Mouse (Mus musculus) embryonic stem cell, embryonic (primary cell): ENCODE measurements around the gene Syde2.
"Not testable (repeated sequence)": the region's sequence is repeated elsewhere in the genome, so short reads cannot be mapped to it uniquely, and the experiment has no call there.

Experiments
- CTCF ChIA-PET, 4 experiments: fragments of 300-600 bp in 2 of 4; fragments of 350-600 bp in 2 of 4; sonication (Branson Sonifier 250); formaldehyde crosslinking; loops; one replicate each; lab custom pipeline; 2022; ENCODE audit warnings: inconsistent platforms in 2 of 4; lab: Charles Lee
- POLR2A ChIA-PET, 4 experiments: fragments of 300-600 bp in 2 of 4; fragments of 350-600 bp in 2 of 4; sonication (Branson Sonifier 250); formaldehyde crosslinking; loops; one replicate each; lab custom pipeline; 2022; ENCODE audit warnings: antibody characterized with exemption in 4 of 4, inconsistent platforms in 1 of 4; lab: Charles Lee

The Syde2 gene

GRCm38 (mm10) chr3:145962411-145962810 is 25.3 kb upstream of the Syde2 start:
- CTCF ChIA-PET = interaction anchor here in 3 of 4 experiments (0.6 to 2.8 kb wide), 5 partner anchors 12 to 224 kb away, joined by 4 to 8 read pairs (median 6); no protein-coding TSS in a partner anchor

GRCm38 (mm10) chr3:145963101-145964017 is 24.3 kb upstream of the Syde2 start:
- CTCF ChIA-PET = interaction anchor here in 3 of 4 experiments (0.7 to 2.8 kb wide), 8 partner anchors 11 to 215 kb away, joined by 3 to 8 read pairs (median 4); partner anchors contain the start of gene 2410004B18Rik (in 1 of the 3)

More at GRCm38 (mm10) chr3:145962411-145962810, 25.3 kb upstream of the Syde2 start:
- POLR2A ChIA-PET = interaction anchor here (0.7 to 2.9 kb wide), 8 partner anchors 9 to 70 kb away, joined by 3 to 23 read pairs (median 6); partner anchors contain the start of gene Syde2 (in 1 of the 4)

DNA sequence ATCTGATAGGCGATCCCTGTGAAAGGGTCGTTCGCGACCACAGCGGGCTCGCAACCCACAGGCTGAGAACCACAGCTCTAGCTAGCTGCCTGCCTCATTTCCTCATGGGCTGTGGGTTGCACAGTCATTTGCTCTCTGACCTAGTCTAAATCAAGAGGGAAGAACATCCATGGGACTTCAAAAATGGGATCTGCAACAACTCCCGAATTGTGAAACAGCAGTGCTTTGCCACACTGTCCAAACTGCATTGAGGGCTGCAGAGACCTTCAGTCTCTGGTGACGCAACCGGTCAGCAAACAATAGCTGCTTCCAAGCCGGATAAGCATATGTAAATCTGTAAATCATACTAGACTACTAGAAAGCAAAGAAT is 23.7 kb upstream of the Syde2 start:
- ChIA-PET CTCF (interaction anchor here in 3 of 4 experiments (0.6 to 2.8 kb wide), 8 partner anchors 12 to 894 kb away, joined by 3 to 8 read pairs (median 4); partner anchors contain the start of gene 2410004B18Rik (in 1 of the 3)), POLR2A (interaction anchor here in 3 of 4 experiments (0.9 to 5.0 kb wide), 16 partner anchors 9 to 314 kb away, joined by 3 to 23 read pairs (median 5); partner anchors contain the start of genes Syde2 (in 2 of the 3), 2410004B18Rik (in 1 of the 3) and Ccn1 (in 1 of the 3))

More at GRCm38 (mm10) chr3:145963101-145964017, 24.3 kb upstream of the Syde2 start:
- POLR2A ChIA-PET = interaction anchor here in 3 of 4 experiments (0.7 to 5.0 kb wide), 19 partner anchors 8 to 231 kb away, joined by 3 to 23 read pairs (median 5); partner anchors contain the start of genes Syde2 (in 2 of the 3) and 2410004B18Rik (in 1 of the 3)

GRCm38 (mm10) chr3:145964473-145964872 is 23.2 kb upstream of the Syde2 start:
- POLR2A ChIA-PET = interaction anchor here in 3 of 4 experiments (0.6 to 5.0 kb wide), 16 partner anchors 9 to 314 kb away, joined by 3 to 23 read pairs (median 5); partner anchors contain the start of genes Syde2 (in 2 of the 3), 2410004B18Rik (in 1 of the 3) and Ccn1 (in 1 of the 3)
- CTCF ChIA-PET = interaction anchor here in 2 of 4 experiments (0.6 to 2.8 kb wide), 7 partner anchors 12 to 893 kb away, joined by 3 to 8 read pairs (median 4); partner anchors contain the start of gene 2410004B18Rik (in 1 of the 2)

DNA sequence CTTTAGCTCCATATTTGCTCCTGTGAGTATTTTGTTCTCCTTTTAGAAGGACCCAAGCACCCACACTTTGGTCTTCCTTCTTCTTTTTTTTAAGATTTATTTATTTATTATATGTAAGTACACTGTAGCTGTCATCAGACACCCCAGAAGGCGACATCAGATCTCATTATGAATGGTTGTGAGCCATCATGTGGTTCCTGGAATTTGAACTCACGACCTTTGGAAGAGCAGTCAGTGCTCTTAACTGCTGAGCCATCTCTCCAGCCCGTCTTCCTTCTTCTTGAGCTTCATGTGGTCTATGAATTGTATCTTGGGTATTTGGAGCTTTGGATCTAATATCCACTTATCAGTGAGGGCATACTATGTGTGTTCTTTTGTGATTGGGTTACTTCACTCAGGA is 22.1 kb upstream of the Syde2 start:
- CTCF ChIA-PET = not testable (repeated sequence)
- POLR2A ChIA-PET = interaction anchor here in 2 of 4 experiments (0.8 to 5.0 kb wide), 5 partner anchors 13 to 38 kb away, joined by 3 to 23 read pairs (median 3); partner anchors contain the start of gene Syde2 (in 1 of the 2)

- ChIA-PET POLR2A (interaction anchor here in 3 of 4 experiments (0.6 to 5.0 kb wide), 6 partner anchors 12 to 98 kb away, joined by 3 to 23 read pairs (median 6); no protein-coding TSS in a partner anchor), CTCF (interaction anchor here in 3 of 4 experiments (0.6 to 1.2 kb wide), 6 partner anchors 9 to 339 kb away, joined by 3 to 6 read pairs (median 3); no protein-coding TSS in a partner anchor)
Measured at GRCm38 (mm10) chr3:145966806-145967205, 20.9 kb upstream of the Syde2 start.

GRCm38 (mm10) chr3:145969031-145969501 is 18.6 kb upstream of the Syde2 start:
- CTCF ChIA-PET = interaction anchor here in 2 of 4 experiments (0.7 to 0.9 kb wide), 3 partner anchors 18 to 317 kb away, joined by 3 to 5 read pairs (median 3); no protein-coding TSS in a partner anchor
- POLR2A ChIA-PET = interaction anchor here in 3 of 4 experiments (0.5 to 3.5 kb wide), 10 partner anchors 8 to 35 kb away, joined by 3 to 17 read pairs (median 3); partner anchors contain the start of genes 2410004B18Rik (in 1 of the 3) and Syde2 (in 1 of the 3)

- ChIA-PET POLR2A (interaction anchor here in 1 of 4 experiments (0.9 to 3.5 kb wide), 5 partner anchors 9 to 16 kb away, joined by 3 to 17 read pairs (median 3); partner anchors contain the start of gene Syde2), CTCF (interaction anchor here in 1 of 4 experiments (1.5 kb wide), 1 partner anchor 9 kb away, joined by 3 read pairs; no protein-coding TSS in a partner anchor)
Measured at GRCm38 (mm10) chr3:145971501-145971900, 16.2 kb upstream of the Syde2 start.

DNA sequence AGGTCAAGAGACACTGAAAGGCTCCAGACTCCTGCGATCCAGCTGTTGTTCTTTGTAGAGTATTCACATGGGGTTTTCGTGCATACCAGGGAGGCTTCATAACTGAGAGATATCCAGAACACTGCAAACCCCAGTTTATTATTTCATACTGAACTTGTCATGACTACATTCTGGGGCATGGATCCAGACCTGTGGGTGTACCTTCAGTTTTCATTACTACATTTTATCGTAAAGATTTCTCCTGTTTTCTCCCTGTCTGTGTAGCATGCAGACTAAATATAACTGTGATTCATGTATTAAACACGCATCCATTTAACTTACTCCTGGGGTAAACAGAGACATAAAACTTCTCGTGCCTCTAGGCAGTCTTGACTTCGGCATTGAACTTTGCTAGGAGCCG is 12.7 kb upstream of the Syde2 start:
- CTCF ChIA-PET = no interaction called here

GRCm38 (mm10) chr3:145985333-145985925 is 2.2 kb upstream of the Syde2 start:
- ChIA-PET CTCF (no interaction called here), POLR2A (interaction anchor here in 1 of 4 experiments (1.4 to 2.5 kb wide), 2 partner anchors 16 to 33 kb away, joined by 3 to 15 read pairs; no protein-coding TSS in a partner anchor)

More for the DNA sequence above, 12.7 kb upstream of the Syde2 start:
- POLR2A ChIA-PET = no interaction called here

- POLR2A ChIA-PET = interaction anchor here in 3 of 4 experiments (0.6 to 3.2 kb wide), 17 partner anchors 8 to 352 kb away, joined by 3 to 15 read pairs (median 4); no protein-coding TSS in a partner anchor
- CTCF ChIA-PET = interaction anchor here in 2 of 4 experiments (0.6 to 1.0 kb wide), 3 partner anchors 18 to 41 kb away, joined by 3 to 8 read pairs (median 3); no protein-coding TSS in a partner anchor
Measured at GRCm38 (mm10) chr3:145986317-145987001, 1.2 kb upstream of the Syde2 start.

- CTCF ChIA-PET = interaction anchor here in 2 of 4 experiments (0.7 to 1.0 kb wide), 2 partner anchors 24 to 46 kb away, joined by 3 to 7 read pairs; no protein-coding TSS in a partner anchor
- POLR2A ChIA-PET = interaction anchor here in 3 of 4 experiments (0.8 to 3.2 kb wide), 16 partner anchors 10 to 339 kb away, joined by 3 to 15 read pairs (median 3); partner anchors contain the start of gene Ccn1 (in 1 of the 3)
Measured at GRCm38 (mm10) chr3:145987970-145988683, 457 bp downstream of the Syde2 start.

DNA sequence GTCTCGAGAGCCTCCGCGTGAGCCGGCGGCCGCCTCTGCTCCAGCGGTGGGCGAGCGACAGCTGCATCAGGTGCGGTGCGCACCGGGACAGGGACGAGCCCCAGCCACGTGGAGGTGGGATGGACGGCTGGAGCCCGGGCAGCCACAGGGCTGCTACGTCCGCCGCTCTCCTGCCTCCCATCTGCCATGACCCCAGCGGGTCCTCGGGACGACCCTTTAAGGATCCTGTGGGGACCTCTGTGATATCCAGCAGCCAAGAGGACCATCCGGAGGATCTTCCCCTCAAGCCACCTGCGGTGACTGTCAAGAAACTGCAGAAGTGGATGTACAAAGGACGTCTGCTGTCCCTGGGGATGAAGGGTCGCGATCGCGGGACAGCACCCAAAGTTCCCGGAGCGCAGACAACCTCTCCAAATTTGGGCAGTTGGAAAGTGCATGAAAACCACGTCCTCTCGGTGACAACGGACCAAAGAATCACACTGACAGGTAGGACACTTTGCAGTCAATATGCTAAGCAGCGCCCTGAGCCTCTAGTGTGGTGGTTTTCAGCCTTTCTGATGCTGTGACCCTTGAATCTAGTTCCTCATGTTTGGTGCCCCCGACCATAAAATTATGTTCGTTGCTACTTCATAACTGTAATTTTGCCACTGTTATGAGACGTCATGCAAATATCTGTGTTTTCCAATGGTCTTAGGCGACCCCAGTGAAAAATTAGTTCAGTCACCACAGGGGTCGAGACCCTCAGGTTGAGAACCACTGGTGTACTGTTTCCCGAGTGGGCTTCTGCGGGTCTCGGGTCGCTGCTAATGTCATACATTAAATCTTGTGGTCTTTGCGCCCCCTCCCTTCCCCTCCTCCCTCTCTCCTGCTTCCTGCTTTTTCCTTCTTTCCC is 1.3 kb downstream of the Syde2 start:
- CTCF ChIA-PET = interaction anchor here in 2 of 4 experiments (0.7 kb wide), 2 partner anchors 23 to 53 kb away, joined by 6 to 7 read pairs; no protein-coding TSS in a partner anchor
- POLR2A ChIA-PET = interaction anchor here in 3 of 4 experiments (0.7 to 3.2 kb wide), 7 partner anchors 9 to 38 kb away, joined by 3 to 10 read pairs (median 5); no protein-coding TSS in a partner anchor

- ChIA-PET POLR2A (interaction anchor here in 3 of 4 experiments (0.6 to 1.1 kb wide), 5 partner anchors 9 to 73 kb away, joined by 3 to 5 read pairs (median 3); no protein-coding TSS in a partner anchor), CTCF (interaction anchor here in 1 of 4 experiments (0.7 kb wide), 1 partner anchor 52 kb away, joined by 6 read pairs; no protein-coding TSS in a partner anchor)
Measured at GRCm38 (mm10) chr3:145989576-145990081, 2.0 kb downstream of the Syde2 start.
